Mouse (Mus musculus): ENCODE data around the gene Usp32. TPM values are rescaled to one million over a fixed set of nuclear protein-coding genes. Genes with fewer than 3 reads are reported as not detected.

The Usp32 gene
- polyA plus RNA-seq, 1 experiment from 2014 or later, result 3.0 TPM

DNA sequence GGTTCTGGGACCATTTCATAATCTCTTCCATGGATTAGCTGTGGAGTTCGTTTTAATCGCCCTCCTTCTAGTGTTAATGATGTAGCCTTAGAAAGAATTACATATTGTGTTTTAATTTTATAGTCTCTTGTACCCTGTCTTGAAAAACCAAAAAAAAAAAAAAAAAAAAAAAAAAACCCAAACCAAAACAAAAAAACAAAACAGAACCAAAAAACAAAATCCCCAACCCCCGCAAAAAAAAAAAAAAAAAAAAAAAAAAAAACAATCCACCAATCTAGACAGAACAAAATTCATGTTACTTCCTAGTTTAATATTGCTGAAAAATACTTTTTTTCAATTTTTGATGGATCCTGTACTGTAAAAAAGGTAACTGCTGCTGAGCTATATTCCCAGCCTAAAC lies 100.7 kb downstream of the Usp32 start:
- TF ChIP-seq CTCF (IDR thresholded peaks at IDR 0.05; ENCODE audit: low read depth) (no peak), EP300 (optimal IDR thresholded peaks at IDR 0.05) (no peak)
- DNase-seq (ENCODE audit: low spot score), result no peak
- no peak overlapping the region for H3K4me2 ChIP-seq (replicated peaks; ENCODE audit: low read depth)
- H3K9me3 ChIP-seq (ENCODE audit: control insufficient read depth, low read length), result no peaks in the 10 kb centered on the region
- no peak for ATAC-seq (ENCODE audit: low FRiP score, low TSS enrichment)
- H3K4me3 ChIP-seq (ENCODE audit: low read depth, low read length), result no peak overlapping the region
- H3K27ac ChIP-seq (replicated peaks), result no peak overlapping the region
- H3K27me3 ChIP-seq (ENCODE audit: control insufficient read depth, insufficient read depth, low read length), result no peaks in the 10 kb centered on the region
- no peaks in the 10 kb centered on the region for H3K4me1 ChIP-seq (replicated peaks; ENCODE audit: control insufficient read depth, insufficient read depth)
- 83% methylated on average over 3 of the region's 3 CpGs for WGBS
- no peaks in the 10 kb centered on the region for H3K36me3 ChIP-seq (ENCODE audit: control insufficient read depth, insufficient read depth, low read length)
- H3K9ac ChIP-seq (ENCODE audit: low read length), result no peak overlapping the region

DNA sequence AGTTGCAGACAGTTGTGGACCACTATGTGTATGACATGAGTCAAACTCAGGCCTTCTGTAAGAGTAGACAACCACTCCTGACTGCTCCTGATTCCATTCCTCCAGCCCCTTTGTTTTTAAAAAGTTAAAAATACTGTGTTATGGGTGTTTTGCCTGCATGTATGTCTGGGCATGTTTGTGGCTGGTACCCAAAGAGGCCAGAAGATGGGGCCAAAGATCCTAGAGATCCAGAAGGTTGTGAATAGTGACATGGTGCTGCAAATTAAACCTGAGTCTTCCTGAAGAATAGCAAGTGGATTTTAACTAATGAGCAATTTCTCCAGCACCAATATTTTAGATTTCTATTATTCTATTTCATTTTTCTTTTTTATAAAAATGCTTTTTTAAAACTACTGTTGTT lies 126.8 kb downstream of the Usp32 start:
- Histone ChIP-seq H3K9me3 (ENCODE audit: control insufficient read depth, low read length) (no peaks in the 10 kb centered on the region), H3K9ac (ENCODE audit: low read length) (no peak overlapping the region), H3K27me3 (ENCODE audit: control insufficient read depth, insufficient read depth, low read length) (no peaks in the 10 kb centered on the region), H3K4me3 (ENCODE audit: low read depth, low read length) (no peak overlapping the region), H3K27ac (replicated peaks) (no peak overlapping the region), H3K36me3 (ENCODE audit: control insufficient read depth, insufficient read depth, low read length) (peaks cover 8% of the 10 kb centered on the region; the same call in 1 of the 2 replicates), H3K4me1 (replicated peaks; ENCODE audit: control insufficient read depth, insufficient read depth) (no peaks in the 10 kb centered on the region), H3K4me2 (replicated peaks; ENCODE audit: low read depth) (no peak overlapping the region)
- ATAC-seq (ENCODE audit: low FRiP score, low TSS enrichment) (no peak), DNase-seq (ENCODE audit: low spot score) (no peak)
- peak; percentile 35 for TF ChIP-seq CTCF (IDR thresholded peaks at IDR 0.05; ENCODE audit: low read depth)
- no peak for TF ChIP-seq EP300 (optimal IDR thresholded peaks at IDR 0.05)

DNA sequence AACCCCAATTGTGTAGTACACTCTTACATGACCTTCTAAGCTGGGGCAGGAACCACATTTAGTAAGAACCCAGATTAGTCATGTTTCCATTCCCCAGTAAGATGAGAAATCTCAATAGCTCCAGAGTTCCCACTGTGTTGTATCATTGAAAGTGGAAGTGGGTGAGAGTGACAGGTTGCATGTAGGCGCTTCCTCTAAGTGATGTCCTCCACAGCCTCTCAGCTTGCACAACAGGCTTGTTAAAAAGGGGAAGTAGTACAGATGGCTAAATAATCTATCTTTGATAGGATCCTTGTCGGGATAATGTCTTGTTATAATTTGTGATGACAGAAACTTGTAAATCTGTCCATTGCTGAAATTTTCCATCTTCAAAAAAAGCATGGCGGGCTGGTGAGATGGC lies 136.4 kb downstream of the Usp32 start:
- Histone ChIP-seq H3K4me3 (ENCODE audit: low read depth, low read length) (no peak overlapping the region), H3K4me2 (replicated peaks; ENCODE audit: low read depth) (no peak overlapping the region), H3K36me3 (ENCODE audit: control insufficient read depth, insufficient read depth, low read length) (peaks cover 11% of the 10 kb centered on the region; the same call in 1 of the 2 replicates), H3K9ac (ENCODE audit: low read length) (no peak overlapping the region), H3K27me3 (ENCODE audit: control insufficient read depth, insufficient read depth, low read length) (no peaks in the 10 kb centered on the region), H3K9me3 (ENCODE audit: control insufficient read depth, low read length) (no peaks in the 10 kb centered on the region), H3K27ac (replicated peaks) (no peak overlapping the region), H3K4me1 (replicated peaks; ENCODE audit: control insufficient read depth, insufficient read depth) (no peaks in the 10 kb centered on the region)
- WGBS, result 94% methylated on average over 3 of the region's 3 CpGs
- no peak for TF ChIP-seq EP300 (optimal IDR thresholded peaks at IDR 0.05)
- no peak for TF ChIP-seq CTCF (IDR thresholded peaks at IDR 0.05; ENCODE audit: low read depth)
- DNase-seq (ENCODE audit: low spot score) (no peak), ATAC-seq (ENCODE audit: low FRiP score, low TSS enrichment) (no peak)

DNA sequence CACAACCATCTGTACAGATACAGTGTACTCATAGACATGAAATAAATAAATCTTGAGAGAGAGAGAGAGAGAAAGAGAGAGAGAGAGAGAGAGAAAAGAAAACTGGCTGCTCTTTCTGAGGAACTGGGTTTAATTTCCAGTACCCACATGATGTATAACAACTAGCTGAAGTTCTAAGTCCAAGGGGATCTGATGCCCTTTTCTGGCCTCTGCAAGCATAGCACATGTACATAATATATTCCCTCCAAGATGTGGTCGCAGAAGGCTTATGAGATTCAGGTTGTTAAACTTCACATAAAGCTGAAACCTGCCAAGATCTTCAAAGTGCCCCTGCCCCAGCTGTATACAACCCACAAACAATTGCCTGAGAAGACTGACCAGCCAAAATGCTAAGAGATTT lies 144.7 kb downstream of the Usp32 start:
- WGBS, result 93% methylated on average over 1 of the region's 1 CpGs
- no peak overlapping the region for H3K4me2 ChIP-seq (replicated peaks; ENCODE audit: low read depth)
- H3K4me3 ChIP-seq (ENCODE audit: low read depth, low read length), result no peak overlapping the region
- ATAC-seq (ENCODE audit: low FRiP score, low TSS enrichment) (no peak), DNase-seq (ENCODE audit: low spot score) (no peak)
- no peaks in the 10 kb centered on the region for H3K9me3 ChIP-seq (ENCODE audit: control insufficient read depth, low read length)
- no peak overlapping the region for H3K27ac ChIP-seq (replicated peaks)
- H3K4me1 ChIP-seq (replicated peaks; ENCODE audit: control insufficient read depth, insufficient read depth), result no peaks in the 10 kb centered on the region
- no peak for TF ChIP-seq CTCF (IDR thresholded peaks at IDR 0.05; ENCODE audit: low read depth)
- TF ChIP-seq EP300 (optimal IDR thresholded peaks at IDR 0.05), result no peak
- no peaks in the 10 kb centered on the region for H3K27me3 ChIP-seq (ENCODE audit: control insufficient read depth, insufficient read depth, low read length)
- H3K9ac ChIP-seq (ENCODE audit: low read length), result no peak overlapping the region
- peaks cover 5% of the 10 kb centered on the region; the same call in 1 of the 2 replicates for H3K36me3 ChIP-seq (ENCODE audit: control insufficient read depth, insufficient read depth, low read length)

DNA sequence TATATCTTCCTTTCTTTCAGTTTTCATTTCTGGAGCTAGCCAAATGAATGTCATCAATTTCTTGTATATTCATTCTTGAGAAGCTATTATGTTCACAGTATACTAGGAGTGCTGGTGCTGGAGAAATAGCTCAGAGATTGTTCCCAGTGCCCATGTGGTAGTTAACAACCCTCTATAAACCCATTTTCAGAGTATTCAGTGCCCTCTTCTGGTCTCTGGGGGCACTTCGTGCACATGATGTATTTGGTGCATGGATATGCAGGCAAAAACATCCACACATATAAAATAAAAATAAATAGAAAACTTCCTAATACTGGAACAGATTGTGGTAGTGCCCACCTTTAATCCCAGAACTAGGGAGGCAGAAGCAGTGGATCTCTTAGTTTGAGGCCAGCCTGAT lies 147.0 kb downstream of the Usp32 start:
- Histone ChIP-seq H3K4me3 (ENCODE audit: low read depth, low read length) (no peak overlapping the region), H3K9ac (ENCODE audit: low read length) (no peak overlapping the region), H3K27me3 (ENCODE audit: control insufficient read depth, insufficient read depth, low read length) (no peaks in the 10 kb centered on the region), H3K4me2 (replicated peaks; ENCODE audit: low read depth) (no peak overlapping the region), H3K4me1 (replicated peaks; ENCODE audit: control insufficient read depth, insufficient read depth) (no peaks in the 10 kb centered on the region), H3K9me3 (ENCODE audit: control insufficient read depth, low read length) (no peaks in the 10 kb centered on the region), H3K36me3 (ENCODE audit: control insufficient read depth, insufficient read depth, low read length) (peaks cover 9% of the 10 kb centered on the region; the same call in 1 of the 2 replicates), H3K27ac (replicated peaks) (no peak overlapping the region)
- TF ChIP-seq EP300 (optimal IDR thresholded peaks at IDR 0.05), result no peak
- TF ChIP-seq CTCF (IDR thresholded peaks at IDR 0.05; ENCODE audit: low read depth), result peak; percentile 16; the same call in 1 of the 2 replicates
- no peak for ATAC-seq (ENCODE audit: low FRiP score, low TSS enrichment)
- no peak for DNase-seq (ENCODE audit: low spot score)
- 93% methylated on average over 1 of the region's 1 CpGs for WGBS

DNA sequence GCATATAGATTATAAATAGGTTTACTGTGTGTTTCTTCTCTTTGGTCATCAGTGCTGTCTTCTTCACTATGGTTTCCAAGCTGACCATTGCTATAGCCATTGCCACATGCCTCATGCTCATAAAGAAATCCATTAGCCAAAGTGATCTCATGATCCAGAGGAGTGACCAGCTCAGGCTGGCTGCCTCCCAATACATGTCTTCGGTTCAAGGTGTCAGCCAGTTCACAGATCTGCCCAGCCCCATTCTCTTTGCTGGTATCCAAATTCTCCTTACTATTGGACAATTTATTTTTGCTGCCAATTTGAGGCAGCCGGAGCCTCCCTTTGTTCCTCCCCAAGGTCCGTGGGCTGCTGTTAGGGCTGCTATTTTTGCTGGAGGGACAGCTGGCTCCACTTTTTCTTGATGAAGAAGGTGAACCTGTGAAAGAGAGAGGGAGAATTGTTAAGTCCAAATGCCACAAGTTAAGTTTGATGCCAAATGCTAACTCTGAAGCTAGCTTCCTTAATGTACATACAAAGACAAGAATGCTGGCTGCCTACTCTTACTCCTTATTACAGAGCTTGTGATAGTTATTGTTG lies 151.5 kb downstream of the Usp32 start:
- peaks cover 7% of the 10 kb centered on the region; the same call in 1 of the 2 replicates for H3K36me3 ChIP-seq (ENCODE audit: control insufficient read depth, insufficient read depth, low read length)
- ATAC-seq (ENCODE audit: low FRiP score, low TSS enrichment) (no peak), DNase-seq (ENCODE audit: low spot score) (no peak)

More for the DNA sequence above, 151.5 kb downstream of the Usp32 start:
- no peaks in the 10 kb centered on the region for H3K27me3 ChIP-seq (ENCODE audit: control insufficient read depth, insufficient read depth, low read length)
- H3K9me3 ChIP-seq (ENCODE audit: control insufficient read depth, low read length), result no peaks in the 10 kb centered on the region
- 89% methylated on average over 3 of the region's 3 CpGs for WGBS
- H3K27ac ChIP-seq (replicated peaks), result no peak overlapping the region
- TF ChIP-seq EP300 (optimal IDR thresholded peaks at IDR 0.05) (no peak), CTCF (IDR thresholded peaks at IDR 0.05; ENCODE audit: low read depth) (no peak)
- no peaks in the 10 kb centered on the region for H3K4me1 ChIP-seq (replicated peaks; ENCODE audit: control insufficient read depth, insufficient read depth)
- H3K4me2 ChIP-seq (replicated peaks; ENCODE audit: low read depth), result no peak overlapping the region
- no peak overlapping the region for H3K4me3 ChIP-seq (ENCODE audit: low read depth, low read length)
- H3K9ac ChIP-seq (ENCODE audit: low read length), result no peak overlapping the region
